Mouse (Mus musculus): ENCODE data around the gene Mettl7b.

- no peak for TF ChIP-seq POLR2A (IDR thresholded peaks at IDR 0.05; ENCODE audit: insufficient read depth, low read depth, low read length)
- no peak for TF ChIP-seq CTCF (IDR thresholded peaks at IDR 0.05; ENCODE audit: insufficient read depth, low read depth, low read length)
Measured at GRCm38 (mm10) chr10:128919966-128920365, 40.8 kb downstream of the Mettl7b start.
